Mouse (Mus musculus) intestine, embryonic 16.5 days (tissue): ENCODE data around the gene Elovl3. TPM values are rescaled to one million over a fixed set of nuclear protein-coding genes. Genes with fewer than 3 reads are reported as not detected.

ENCODE experiments used
- ATAC-seq: fragments of 200-750 bp; cut with Nextera tagmentation; 2 replicates; pipeline ENCODE4 v1.8.0; 2017; ENCODE audit warnings: moderate TSS enrichment, moderate library complexity
- H3K27ac ChIP-seq: fragments of 300-500 bp; sonication (generic); 2 replicates; pipeline ENCODE4 v1.5.1; 2014; ENCODE audit warnings: mild to moderate bottlenecking, low read length
- H3K27me3 ChIP-seq: fragments of 300-500 bp; sonication (generic); replicated peaks from 2 replicates; pipeline ENCODE4 v1.6.1; 2014; ENCODE audit warnings: low read length, control low read depth, mixed read lengths; ENCODE audit not compliant: control insufficient read depth, insufficient read depth
- H3K36me3 ChIP-seq: fragments of 300-500 bp; sonication (generic); 2 replicates; pipeline ENCODE4 v1.6.1; 2014; ENCODE audit warnings: low read length, control low read depth; ENCODE audit not compliant: control insufficient read depth, insufficient read depth
- H3K4me1 ChIP-seq: fragments of 300-500 bp; sonication (generic); 2 replicates; pipeline ENCODE4 v1.6.1; 2014; ENCODE audit warnings: low read length, control low read depth, mixed read lengths; ENCODE audit not compliant: control insufficient read depth, insufficient read depth
- H3K4me2 ChIP-seq: fragments of 300-500 bp; sonication (generic); 2 replicates; pipeline ENCODE4 v1.6.1; 2014; ENCODE audit warnings: low read depth, low read length, control low read depth
- H3K4me3 ChIP-seq: fragments of 300-500 bp; sonication (generic); 2 replicates; pipeline ENCODE4 v1.5.1; 2014; ENCODE audit warnings: mild to moderate bottlenecking, low read length
- H3K9ac ChIP-seq: fragments of 300-500 bp; sonication (generic); 2 replicates; pipeline ENCODE4 v1.6.1; 2014; ENCODE audit warnings: low read depth, low read length
- H3K9me3 ChIP-seq: fragments of 300-500 bp; sonication (generic); 2 replicates; pipeline ENCODE4 v1.6.1; 2016; ENCODE audit warnings: low read length, control low read depth; ENCODE audit not compliant: control insufficient read depth
- WGBS: fragments of 180-500 bp; shearing (Covaris S2); extraction: QIAGEN DNeasy Blood & Tissue Kit; methylation state at CpG from one replicate; pipeline ENCODE4 v1.1.7; 2014; 5-methylcytosine and 5-hydroxymethylcytosine counted together
- polyA plus RNA-seq: library from polyadenylated mRNA; unstranded; fragments of >200 nt; fragmentation: Nextera tagmentation; extraction: Ambion mirVana; gene quantifications from 2 replicates; pipeline ENCODE4 v1.2.1, GENCODE M21; 2015

Elovl3 gene
- polyA plus RNA-seq, 1 experiment from 2014 or later, result not detected

DNA sequence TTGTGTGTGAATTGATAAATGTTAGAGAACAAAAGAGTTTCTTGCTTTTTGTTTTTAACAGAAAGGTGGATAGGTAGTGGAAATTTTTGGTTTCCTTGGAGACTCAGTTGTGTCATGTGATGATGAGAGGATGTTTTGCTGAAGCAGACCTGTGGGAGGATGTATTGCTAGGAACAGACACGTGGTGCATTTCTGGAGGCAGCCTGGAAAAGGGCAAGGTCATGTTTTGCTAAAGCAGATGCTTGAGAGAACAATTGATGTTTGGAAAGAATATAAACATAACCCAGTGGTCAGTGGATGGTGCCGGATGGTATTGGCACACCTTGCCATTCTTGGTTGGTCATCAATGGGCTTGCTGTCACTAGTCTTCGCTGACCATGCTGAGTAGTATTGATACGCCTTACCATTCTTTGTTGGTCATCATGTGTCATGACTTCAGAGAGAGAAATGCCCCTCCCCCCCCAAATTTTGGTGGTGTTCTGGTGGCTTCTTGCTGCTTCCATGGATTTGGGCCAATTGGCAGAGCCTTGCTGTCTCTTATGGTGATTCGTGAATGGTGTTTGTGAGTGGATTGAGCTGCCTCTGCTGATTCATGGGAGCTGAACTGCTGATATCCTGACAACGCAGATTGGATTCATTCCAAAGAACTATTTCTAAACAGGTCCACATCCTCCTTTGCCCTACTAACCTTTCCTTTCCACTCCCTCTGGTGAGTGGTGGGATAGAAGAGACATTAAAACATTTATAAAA is 28.1 kb upstream of the Elovl3 start:
- Histone ChIP-seq H3K4me1 (no peaks in the 10 kb centered on the region), H3K4me3 (no peak overlapping the region), H3K9me3 (no peaks in the 10 kb centered on the region), H3K27me3 (no peaks in the 10 kb centered on the region), H3K27ac (no peak overlapping the region), H3K9ac (no peak overlapping the region), H3K36me3 (no peaks in the 10 kb centered on the region), H3K4me2 (no peak overlapping the region)
- ATAC-seq, result no peak
- 81% methylated on average over 6 of the region's 6 CpGs for WGBS

DNA sequence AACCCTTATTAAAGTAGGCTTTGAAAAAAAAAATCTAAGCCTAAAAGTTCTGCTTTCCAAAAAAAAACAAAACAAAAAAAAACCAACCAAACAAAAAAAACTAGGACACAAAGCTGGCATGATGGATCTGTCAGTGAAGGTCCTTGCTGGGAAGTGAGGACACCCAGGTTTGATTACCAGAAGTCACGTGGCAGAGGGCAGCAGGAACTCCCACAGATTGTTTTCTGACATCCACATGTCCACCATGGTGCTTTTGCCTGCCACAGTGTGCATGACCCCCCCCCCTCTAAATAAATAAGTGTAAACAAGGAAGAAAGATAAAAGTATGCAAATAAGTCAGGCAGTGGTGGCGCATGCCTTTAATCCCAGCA is 27.5 kb upstream of the Elovl3 start:
- Histone ChIP-seq H3K36me3 (no peaks in the 10 kb centered on the region), H3K4me1 (no peaks in the 10 kb centered on the region), H3K27ac (no peak overlapping the region), H3K27me3 (no peaks in the 10 kb centered on the region), H3K4me3 (no peak overlapping the region), H3K9me3 (no peaks in the 10 kb centered on the region), H3K9ac (no peak overlapping the region), H3K4me2 (no peak overlapping the region)
- no peak for ATAC-seq
- 73% methylated on average over 2 of the region's 2 CpGs for WGBS

DNA sequence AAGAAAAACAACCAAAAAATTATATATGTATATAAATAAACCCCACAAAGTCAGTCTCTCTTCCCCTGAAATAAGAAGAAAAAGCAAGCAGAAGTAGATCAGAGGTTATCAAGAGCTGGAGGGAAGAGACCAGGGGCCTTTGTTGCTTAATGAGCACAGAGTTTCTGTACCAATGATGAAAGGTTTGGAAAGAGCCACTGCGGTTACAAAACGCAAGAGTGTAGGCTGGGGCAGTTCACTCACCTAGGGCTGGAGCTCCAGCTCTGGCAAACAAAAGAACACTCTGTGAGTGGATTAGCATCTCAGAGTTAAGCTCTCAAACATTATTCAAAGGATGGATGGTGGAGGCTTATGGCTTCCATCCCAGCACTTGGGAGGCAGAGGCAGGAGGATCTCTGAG is 21.5 kb upstream of the Elovl3 start:
- no peak for ATAC-seq

DNA sequence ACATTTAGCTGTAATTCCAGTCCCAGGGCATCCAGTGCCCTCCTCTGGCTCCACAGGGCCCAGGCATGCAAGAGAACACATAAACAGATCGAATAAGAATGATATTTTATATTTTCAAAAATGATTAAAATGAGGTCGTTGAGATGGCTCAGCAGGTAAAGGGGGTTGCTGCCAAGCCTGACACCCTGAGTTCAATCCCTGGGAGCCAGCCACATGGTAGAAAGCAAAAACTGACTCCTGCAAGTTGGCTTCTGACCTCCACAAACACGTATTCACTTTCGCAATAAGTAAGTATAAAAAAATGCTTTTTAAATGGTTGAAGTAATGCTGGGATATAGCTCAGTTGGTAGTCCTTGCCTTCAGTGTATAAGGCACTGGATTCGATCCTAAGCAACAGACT is 20.9 kb upstream of the Elovl3 start:
- H3K9ac ChIP-seq, result no peak overlapping the region
- WGBS, result 86% methylated on average over 5 of the region's 5 CpGs
- H3K4me3 ChIP-seq, result no peak overlapping the region
- no peaks in the 10 kb centered on the region for H3K4me1 ChIP-seq
- no peaks in the 10 kb centered on the region for H3K36me3 ChIP-seq
- no peaks in the 10 kb centered on the region for H3K27me3 ChIP-seq
- H3K4me2 ChIP-seq, result no peak overlapping the region
- no peaks in the 10 kb centered on the region for H3K9me3 ChIP-seq
- ATAC-seq, result no peak
- no peak overlapping the region for H3K27ac ChIP-seq

More for the DNA sequence above, 21.5 kb upstream of the Elovl3 start:
- H3K27ac ChIP-seq, result no peak overlapping the region
- H3K27me3 ChIP-seq, result no peaks in the 10 kb centered on the region
- H3K4me2 ChIP-seq, result no peak overlapping the region
- WGBS, result 88% methylated on average over 2 of the region's 2 CpGs
- H3K36me3 ChIP-seq, result no peaks in the 10 kb centered on the region
- no peaks in the 10 kb centered on the region for H3K4me1 ChIP-seq
- no peak overlapping the region for H3K9ac ChIP-seq
- no peak overlapping the region for H3K4me3 ChIP-seq
- H3K9me3 ChIP-seq, result no peaks in the 10 kb centered on the region

DNA sequence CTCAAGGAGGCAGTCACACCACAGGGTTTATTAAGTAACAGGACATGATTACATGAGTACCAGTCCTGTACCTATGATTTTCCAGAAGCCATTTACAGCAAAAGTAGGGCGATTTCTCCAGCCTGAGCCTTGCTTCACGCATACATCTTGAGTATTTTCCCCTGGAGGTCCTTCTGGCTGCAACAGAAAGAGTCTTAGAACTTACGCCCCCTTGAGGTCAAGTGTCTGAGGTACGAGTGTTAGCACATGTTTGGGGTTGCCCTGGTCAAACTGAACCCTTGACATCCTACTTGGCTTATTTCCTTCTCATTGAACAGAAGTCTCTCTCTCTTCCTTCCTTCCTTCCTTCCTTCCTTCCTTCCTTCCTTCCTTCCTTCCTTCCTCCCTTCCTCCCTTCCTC is 17.1 kb upstream of the Elovl3 start:
- Histone ChIP-seq H3K4me3 (no peak overlapping the region), H3K9me3 (no peaks in the 10 kb centered on the region), H3K27ac (no peak overlapping the region), H3K4me2 (no peak overlapping the region), H3K9ac (no peak overlapping the region), H3K36me3 (no peaks in the 10 kb centered on the region), H3K27me3 (no peaks in the 10 kb centered on the region), H3K4me1 (no peaks in the 10 kb centered on the region)
- 54% methylated on average over 4 of the region's 4 CpGs for WGBS
- no peak for ATAC-seq

DNA sequence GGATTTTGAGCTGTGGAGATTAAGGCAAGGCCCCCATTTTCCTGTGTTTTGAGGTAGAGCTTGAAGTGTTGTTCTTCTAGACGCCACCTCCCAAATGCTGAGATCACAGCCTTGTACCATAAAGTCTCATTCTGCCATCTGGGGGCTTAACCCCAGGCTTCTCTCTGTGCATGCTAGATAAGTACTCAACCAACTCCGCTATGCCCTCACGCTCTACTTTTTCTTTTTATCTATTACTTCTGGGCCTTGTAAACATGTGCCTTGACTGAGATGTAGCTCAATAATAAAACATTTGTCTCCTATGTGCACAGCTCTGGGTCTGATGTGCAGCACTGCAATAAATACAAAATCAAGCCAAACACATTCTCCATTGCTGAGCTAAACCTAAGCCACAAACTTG is 12.2 kb upstream of the Elovl3 start:
- Histone ChIP-seq H3K27ac (no peak overlapping the region), H3K36me3 (no peaks in the 10 kb centered on the region), H3K4me1 (no peaks in the 10 kb centered on the region), H3K9me3 (no peaks in the 10 kb centered on the region), H3K27me3 (no peaks in the 10 kb centered on the region), H3K9ac (no peak overlapping the region), H3K4me3 (no peak overlapping the region), H3K4me2 (no peak overlapping the region)
- WGBS, result 87% methylated on average over 3 of the region's 3 CpGs
- no peak for ATAC-seq

DNA sequence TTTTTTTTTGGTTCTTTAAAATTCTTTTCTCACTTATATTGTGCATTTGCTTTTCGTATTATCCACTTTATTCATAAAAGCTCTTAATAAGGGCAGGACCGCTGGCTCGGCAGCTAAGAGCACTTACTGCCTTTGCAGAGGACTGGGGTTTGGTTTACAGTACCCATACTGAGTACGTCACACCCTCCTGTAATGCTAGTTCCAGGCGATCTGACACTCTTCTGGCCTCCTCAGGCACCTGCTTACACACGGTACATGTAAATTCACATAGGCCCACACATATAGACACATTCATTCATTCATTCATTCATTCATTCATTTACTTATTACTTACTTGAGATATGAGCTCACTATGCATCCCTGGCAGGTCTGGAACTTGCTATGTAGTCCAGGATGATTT is 10.8 kb upstream of the Elovl3 start:
- no peak overlapping the region for H3K4me3 ChIP-seq
- H3K4me2 ChIP-seq, result no peak overlapping the region
- 71% methylated on average over 6 of the region's 6 CpGs for WGBS
- H3K27me3 ChIP-seq, result no peaks in the 10 kb centered on the region
- H3K4me1 ChIP-seq, result no peaks in the 10 kb centered on the region
- no peak overlapping the region for H3K9ac ChIP-seq
- ATAC-seq, result no peak
- no peaks in the 10 kb centered on the region for H3K9me3 ChIP-seq
- no peak overlapping the region for H3K27ac ChIP-seq
- H3K36me3 ChIP-seq, result no peaks in the 10 kb centered on the region

DNA sequence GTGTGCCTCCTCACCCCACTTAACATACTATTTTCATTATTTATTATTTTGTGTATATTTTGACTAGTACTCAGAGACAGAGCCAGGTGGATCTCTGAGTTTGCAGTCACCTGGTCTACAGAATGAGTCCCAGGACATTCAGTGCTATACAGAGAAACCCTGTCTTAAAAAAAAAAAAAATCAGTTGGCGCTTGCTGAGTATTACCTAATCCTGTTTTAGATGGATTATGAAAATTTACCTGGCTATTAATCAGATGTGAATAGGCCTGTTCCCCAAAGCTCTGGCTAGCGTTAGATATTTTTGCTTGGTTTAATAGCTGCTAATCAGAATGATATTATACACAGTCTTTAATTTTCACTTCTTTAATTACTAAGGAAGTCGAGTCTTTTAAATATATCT is 7.8 kb upstream of the Elovl3 start:
- Histone ChIP-seq H3K9ac (no peak overlapping the region), H3K4me2 (no peak overlapping the region), H3K9me3 (no peaks in the 10 kb centered on the region), H3K4me1 (no peaks in the 10 kb centered on the region), H3K36me3 (no peaks in the 10 kb centered on the region), H3K4me3 (no peak overlapping the region), H3K27ac (no peak overlapping the region), H3K27me3 (0 out of 2 replicates have a peak, but pooled peaks cover 2% of the 10 kb centered on the region)
- no peak for ATAC-seq
- WGBS, result 80% methylated on average over 3 of the region's 3 CpGs

DNA sequence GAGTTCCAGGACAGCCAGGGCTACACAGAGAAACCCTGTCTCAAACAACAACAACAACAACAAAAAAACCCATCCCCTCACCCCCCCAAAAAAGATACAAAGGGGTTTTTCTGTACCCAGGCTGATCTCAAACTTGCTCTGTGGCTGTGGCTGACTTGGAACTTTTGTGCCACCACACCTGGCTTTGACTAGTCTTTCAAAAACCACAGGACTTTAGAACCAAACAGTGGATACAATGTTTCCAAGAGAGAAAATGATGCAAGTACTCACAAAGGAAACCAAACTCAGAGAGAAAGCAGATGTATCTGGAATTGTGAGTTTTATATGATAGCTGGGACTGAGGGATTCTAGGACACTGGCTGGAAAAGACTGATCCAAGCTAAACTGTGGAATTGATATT is 7.0 kb upstream of the Elovl3 start:
- no peaks in the 10 kb centered on the region for H3K9me3 ChIP-seq
- 0 out of 2 replicates have a peak, but pooled peaks cover 2% of the 10 kb centered on the region for H3K27me3 ChIP-seq
- H3K27ac ChIP-seq, result no peak overlapping the region
- no peak overlapping the region for H3K9ac ChIP-seq
- H3K4me1 ChIP-seq, result no peaks in the 10 kb centered on the region
- H3K4me3 ChIP-seq, result no peak overlapping the region
- H3K36me3 ChIP-seq, result no peaks in the 10 kb centered on the region
- ATAC-seq, result no peak
- H3K4me2 ChIP-seq, result no peak overlapping the region

DNA sequence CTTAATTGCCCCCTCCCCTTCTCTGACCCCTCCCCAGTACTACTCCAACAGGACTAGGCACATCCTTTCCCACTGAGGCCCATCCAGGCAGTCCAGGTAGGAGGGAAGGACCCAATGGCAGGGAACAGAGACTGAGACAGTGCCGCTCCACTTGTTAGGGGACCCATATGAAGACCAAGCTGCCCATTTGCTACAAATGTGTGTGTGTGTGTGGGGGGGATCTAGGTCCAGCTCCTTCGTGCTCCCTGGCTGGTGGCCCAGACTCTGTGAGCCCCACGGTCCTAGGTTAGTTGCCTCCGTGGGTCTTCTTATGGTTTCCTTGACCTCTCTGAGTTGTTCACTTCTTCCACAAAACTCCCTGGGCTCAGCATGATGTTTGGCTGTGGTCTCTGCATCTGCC is 5.4 kb upstream of the Elovl3 start:
- peaks cover 10% of the 10 kb centered on the region for H3K27me3 ChIP-seq

More for the DNA sequence above, 5.4 kb upstream of the Elovl3 start:
- Histone ChIP-seq H3K4me3 (no peak overlapping the region), H3K27ac (no peak overlapping the region), H3K36me3 (no peaks in the 10 kb centered on the region), H3K4me1 (no peaks in the 10 kb centered on the region), H3K9me3 (no peaks in the 10 kb centered on the region), H3K4me2 (no peak overlapping the region), H3K9ac (no peak overlapping the region)
- ATAC-seq, result no peak
- 88% methylated on average over 4 of the region's 4 CpGs for WGBS
